Mouse (Mus musculus) left cerebral cortex, adult 11 months (tissue): ENCODE data around the gene Kntc1.
A peak's percentile ranks its signal among the peaks of the same experiment; 100 is the strongest.

Experiments
- DNase-seq: peaks from one replicate; pipeline ENCODE4 v3.0.0; 2022; ENCODE audit warnings: low spot score

Gene Kntc1

DNA sequence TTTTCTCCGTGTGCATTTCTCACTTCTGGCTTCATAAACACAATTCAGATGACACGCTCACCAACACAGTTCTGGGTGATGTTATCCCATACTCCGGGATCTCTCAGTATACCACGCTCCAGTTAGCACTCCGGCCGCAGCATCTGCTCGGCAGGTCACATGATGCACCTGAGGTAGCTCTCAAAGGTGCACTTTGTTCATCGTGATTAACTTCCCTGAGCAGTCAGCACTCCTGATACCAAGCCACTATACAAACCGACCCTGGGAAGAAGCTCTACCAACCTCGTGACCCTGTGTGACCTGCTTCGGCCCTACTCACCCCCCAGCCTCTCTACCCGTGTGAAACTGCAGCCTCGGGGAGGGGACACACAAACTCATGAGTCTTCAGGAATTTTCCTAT lies 59.6 kb downstream of the Kntc1 start:
- no peak for DNase-seq

DNA sequence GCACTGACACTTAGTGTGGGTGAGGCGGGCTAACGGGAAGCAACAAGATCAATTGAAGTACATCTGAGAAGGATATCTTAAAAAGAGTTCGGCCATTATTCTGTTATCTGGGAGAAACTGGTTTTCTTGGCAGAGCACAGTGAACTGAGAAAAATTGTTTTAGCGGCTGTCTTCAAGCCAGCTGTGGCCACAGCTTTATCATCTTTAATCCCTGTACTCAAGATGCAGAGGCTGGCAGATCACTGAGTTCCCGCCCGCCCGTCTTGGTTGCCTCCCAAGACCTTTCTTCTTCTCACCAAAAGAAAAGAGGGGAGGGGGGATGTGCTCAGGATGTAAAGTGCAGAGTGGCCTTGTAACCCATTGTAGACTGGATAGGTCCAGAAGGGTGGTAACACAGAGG lies 67.4 kb downstream of the Kntc1 start:
- no peak for DNase-seq

DNA sequence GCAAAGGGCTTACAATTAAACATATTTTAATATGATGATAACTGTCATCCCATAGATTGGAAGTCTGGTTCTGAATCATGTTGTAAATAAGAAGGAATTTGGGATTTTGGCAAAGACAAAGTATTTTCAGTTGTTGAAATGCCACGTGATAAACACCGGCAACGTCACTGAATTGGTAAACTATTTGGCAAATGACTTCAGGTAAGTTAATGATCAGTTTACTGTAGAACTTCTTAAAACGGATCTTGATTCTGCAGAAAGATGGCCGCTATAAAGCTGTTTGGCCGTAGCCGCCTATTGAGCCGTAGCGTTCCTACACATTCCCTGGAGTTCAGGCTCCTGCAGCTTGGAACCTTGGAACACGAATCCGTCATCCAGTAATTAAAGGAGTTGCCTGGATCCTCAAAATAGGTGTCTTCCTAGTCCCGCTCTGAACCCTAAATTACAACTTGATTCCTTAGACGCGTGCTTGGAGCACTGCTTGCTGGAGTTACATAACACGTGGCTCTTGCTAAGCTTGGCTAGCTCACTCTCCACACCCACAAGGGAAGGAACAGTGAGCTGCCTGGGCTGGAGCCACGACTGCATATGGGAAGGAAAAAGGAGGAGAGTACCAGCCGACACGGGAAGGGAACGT lies 69.5 kb downstream of the Kntc1 start:
- DNase-seq = peak; percentile 55

DNA sequence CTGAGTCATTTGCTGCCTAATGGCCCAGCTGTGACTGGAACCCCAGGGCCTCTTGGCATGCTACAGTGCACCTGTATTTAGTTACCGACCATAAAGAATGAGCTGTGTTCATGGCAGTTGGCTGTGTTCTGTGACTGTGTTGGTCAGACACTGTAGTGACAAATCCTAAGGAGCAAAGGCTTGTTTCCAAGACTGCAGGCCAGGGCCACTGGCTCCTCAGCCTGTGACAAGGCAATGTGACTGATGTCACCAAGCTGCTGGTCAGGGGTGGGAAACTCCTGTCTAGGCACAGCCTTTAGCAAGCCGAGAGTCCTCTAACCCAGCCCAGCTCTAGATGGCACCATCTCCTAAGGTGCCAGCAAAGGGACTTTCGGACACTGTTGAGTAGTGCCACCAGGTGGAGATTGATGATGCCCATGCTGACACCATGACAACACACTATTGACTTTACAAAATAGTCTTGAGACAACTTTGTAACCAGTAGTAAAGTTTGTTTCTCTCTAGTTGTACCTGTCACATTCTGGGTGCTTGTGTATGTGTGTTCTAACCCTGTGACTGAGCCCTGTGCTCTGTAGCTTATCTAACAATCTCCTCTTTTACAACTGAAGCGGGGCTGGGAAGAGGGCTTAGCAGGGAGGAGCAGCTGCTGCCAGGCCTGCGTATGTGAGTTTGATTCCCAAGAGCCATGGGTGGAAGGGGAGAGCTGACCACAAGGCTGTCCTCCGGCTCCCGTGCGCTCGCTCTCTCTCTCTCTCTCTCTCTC lies 71.2 kb downstream of the Kntc1 start:
- DNase-seq = no peak

DNA sequence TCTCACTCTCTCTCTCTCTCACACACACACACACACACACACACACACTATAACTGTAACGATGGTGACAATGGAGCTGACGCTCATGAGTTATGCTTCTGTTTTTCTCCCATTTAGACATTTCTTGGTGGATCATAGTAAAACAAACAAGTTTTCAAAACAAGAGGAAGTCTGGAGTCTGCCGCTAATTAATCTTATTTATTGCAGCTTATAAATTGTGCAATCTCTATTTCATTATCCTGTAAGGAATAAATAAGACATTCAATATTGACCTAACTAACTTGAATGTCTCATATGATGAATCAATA lies 71.7 kb downstream of the Kntc1 start:
- DNase-seq = no peak

DNA sequence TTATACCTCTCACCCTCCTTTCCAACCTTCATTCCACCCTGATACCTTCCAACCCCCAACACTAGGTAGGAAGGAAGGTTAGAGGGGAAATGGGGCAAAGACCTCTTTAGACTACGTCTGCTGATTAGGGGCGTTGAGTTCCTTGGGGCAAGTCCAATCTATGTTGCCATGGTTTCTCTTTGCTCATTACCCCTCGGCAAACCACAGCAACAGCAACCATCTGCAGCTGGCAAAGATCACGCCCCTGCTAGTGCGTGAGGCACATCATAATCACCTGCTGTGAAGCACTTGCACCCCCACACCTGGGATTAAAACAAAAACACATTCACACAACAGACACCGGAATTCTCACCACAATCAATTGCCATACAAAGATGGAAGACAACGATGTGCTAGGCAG lies 73.2 kb downstream of the Kntc1 start:
- no peak for DNase-seq

DNA sequence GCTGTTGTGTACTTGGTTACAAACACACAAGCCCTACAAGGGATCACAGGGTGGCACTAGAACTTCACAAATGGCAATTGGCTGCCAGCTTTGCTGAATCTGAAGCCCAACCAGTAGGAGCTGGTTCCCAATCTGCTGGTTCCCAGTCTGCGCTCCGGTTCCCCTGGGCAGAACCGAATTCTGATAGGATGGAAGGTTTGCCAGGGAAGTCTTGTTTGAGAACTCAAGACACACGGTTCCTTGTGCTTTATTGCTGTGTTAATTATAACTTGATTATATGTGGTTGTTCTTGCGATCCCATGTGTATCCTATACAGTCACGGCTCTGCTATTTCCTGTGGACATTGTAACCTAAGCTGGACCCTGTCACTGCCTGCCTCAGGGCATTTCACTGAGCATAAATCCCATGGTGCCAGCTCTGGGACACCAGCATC lies 78.2 kb downstream of the Kntc1 start:
- no peak for DNase-seq

DNA sequence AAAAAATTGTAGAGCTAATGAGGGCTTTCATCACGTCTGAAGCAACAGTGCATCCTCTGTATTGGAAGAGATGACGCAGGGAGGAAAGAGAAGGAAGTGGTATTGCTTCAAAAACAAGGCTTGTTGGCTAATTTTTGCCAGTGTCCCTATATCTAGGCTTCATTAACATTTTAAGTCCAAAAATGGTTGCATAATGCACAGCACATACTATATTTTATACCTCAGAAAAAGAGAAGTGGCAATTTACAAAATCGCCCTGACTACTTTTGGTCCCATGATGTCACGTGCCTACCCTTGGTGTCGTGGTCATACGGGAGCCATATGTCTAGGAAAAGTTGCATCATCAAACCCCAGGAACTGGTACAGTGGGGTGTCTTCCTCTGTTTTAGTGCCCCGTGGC lies 82.8 kb downstream of the Kntc1 start:
- no peak for DNase-seq

DNA sequence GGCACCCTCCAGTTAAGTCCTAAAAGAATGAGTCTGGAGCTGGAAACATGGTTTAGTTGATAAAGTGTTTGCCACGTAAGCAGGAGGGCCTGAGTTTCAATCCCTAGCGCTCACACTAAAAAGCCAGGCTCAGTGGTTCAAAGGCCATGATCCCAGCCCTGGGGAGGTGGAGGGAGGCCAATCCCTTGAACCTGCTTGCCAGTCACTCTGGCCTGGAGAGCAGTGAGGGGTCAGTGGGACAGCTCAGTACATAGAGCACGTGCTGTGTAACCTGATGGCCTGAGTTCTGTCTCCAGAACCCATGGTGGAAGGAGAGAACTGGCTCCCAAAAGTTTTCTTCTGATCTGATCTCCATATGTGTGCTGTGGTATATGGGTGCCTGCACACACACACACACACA lies 85.3 kb downstream of the Kntc1 start:
- DNase-seq = no peak

DNA sequence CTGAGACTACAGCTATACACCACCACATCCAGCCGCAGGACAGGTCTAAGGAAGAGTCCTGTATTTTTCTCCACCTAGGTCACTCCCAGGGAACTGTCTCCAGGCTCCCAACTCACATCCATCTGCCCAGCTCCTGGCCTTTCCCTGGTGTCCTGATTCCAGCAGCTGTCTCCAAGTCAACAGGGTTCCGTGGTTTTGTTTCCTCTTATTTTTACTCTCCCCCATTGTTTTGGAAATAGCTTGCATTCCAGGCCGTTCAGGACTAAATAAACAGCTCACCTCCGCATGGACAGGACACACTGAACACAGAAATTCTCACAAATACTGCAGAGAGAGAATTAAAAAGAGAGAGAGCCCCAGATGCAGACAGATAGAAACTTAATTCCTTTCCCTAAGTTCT lies 87.9 kb downstream of the Kntc1 start:
- no peak for DNase-seq

DNA sequence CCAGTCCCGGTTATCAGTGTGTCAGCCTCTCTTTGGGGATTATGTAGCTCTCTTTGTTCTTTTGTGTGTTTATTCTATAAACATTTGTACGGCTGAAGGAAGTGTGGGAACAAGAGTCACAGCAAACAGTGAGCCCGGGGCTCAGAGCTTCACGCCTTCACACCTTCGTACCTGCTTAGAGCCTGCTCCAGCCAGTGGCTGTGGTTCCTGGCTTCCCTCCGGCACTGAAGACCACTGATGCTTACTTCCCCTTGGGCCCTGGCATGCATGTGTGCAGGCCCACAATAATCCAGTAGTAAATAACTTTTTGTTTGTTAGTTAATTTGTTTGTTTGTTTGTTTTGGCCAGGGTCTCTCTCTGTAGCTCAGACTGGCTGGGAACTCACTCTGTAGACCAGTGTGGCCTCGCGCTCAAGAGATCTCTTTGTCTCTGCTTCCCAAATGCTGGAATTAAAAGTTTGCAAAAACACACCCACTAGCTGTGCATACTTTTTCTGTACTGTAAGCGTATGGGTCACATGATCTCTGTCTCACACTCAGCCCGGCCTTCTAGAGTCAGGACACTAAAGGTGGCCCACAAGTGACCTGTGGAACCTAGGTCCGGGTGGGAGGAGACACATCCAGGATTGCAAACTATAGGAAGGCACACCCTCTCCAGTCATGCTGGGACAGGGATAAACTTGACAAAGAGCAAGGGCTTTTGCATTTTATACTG lies 92.9 kb downstream of the Kntc1 start:
- DNase-seq = no peak

DNA sequence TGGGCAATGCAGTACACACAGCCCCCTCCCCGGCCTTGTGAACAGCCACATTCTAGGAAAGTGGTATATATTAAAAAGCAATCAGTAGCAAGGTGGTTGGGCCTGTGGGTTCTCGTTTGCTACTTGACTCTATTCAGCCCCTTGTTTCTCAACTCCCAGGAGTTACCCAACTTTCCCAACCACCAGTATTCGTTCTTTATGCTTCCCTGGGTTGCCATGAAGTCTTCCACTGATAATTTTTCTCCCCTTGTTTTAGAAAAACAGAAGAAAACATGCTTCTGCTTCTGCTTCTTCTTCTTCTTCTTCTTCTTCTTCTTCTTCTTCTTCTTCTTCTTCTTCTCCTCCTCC lies 93.4 kb downstream of the Kntc1 start:
- no peak for DNase-seq

DNA sequence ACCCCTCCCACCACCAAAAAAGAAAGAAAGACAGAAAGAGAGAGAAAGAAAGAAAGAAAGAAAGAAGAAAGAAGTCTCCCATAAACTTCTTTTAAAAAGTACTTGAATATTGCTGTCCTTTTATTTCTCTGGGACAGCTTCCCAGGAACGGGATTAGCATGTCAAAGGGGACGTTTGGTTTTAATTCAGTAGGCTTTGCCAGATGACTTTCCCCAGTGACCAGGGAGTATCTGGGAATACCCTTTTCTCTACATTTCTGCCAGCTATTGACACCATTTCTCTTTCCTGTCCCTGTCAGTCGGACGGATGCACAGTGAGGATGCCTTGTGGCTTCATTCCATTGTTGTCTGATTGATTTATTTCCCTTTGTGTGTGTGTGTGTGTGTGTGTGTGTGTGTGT lies 94.3 kb downstream of the Kntc1 start:
- no peak for DNase-seq

DNA sequence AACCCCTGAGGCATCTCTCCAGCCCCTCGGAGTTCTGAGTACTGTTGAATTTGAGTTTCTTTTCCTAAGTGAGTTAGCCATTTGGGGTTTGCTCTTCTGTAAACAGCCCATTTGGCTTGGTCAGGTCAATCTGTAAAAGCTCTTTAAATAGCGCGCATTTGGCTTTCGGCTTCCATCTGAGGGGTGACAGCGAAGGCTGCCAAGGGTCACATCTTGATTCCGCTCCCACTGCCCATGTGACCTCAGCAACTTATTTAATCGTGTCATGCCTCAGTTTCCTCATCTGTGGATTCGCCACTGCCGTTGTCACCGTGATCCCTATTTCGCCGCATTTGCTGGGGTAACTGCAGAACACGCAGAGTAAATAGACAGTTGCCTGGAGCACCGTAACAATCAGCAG lies 94.8 kb downstream of the Kntc1 start:
- DNase-seq = no peak

DNA sequence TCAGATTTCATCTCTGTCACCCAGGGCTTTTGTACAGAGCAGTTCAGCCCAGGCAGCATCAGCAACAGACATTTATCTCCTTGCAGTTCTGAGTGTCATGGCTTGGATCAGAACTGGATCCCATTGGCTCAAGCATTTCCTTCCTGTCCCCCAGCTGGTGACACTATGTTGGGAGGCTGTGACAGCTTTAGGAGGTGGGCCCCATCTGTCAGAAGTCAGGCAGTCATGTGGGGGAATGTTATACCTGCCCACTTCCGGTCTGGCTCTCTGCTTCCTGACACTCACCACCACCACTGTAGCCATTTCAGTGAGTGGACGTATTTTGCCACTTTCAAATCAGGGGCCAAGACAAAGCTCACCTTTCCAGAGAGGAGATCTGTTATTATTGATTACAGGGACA lies 101.9 kb downstream of the Kntc1 start:
- DNase-seq = no peak

DNA sequence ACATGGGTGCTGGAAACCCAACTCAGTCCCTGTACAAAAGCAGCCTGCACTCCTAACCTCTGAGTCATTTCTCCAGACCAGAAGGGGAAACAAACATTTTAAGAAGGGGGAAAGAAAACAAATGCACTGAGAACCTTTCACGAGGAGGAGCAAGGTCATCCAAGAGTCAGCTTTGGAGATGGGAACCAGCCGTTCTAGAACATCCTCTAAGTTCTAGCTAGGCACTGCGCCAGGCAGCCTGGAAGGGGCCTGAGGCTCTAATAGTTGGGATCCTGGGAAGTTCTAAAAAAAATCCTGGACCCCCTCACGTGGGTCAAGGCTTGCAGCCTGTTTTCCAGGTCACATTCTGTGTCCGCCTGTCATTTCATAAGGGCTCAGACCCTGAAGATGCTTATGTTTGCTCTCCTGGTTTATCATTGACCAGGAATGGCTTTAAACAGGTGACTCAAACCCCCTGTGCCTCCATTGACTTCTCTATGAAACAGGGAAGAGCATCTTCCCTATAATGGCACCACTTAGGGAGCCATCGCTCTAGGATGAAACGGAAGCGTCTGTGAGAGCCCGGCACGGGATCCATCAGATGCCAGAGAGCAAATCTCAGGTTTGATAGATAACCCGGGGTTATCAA lies 104.5 kb downstream of the Kntc1 start:
- no peak for DNase-seq

DNA sequence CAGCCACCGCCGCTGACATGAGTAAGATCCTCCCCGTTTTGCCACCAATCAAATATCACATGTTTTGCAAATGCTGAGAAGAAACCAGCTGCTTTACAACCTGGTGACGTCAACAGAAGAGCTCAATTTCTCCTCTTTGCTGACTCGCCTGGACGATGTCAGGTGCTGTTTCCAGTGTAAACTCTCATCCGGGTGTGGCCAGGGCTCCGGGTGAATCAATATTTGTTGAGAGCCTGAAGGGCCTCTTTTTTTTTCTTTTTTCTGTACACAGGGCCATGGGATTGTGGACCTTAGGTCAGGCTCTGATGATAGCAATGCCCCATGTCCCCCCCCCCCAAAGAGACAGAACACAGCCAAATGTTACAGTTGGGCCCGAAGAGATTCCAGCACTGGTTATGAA lies 105.0 kb downstream of the Kntc1 start:
- no peak for DNase-seq

DNA sequence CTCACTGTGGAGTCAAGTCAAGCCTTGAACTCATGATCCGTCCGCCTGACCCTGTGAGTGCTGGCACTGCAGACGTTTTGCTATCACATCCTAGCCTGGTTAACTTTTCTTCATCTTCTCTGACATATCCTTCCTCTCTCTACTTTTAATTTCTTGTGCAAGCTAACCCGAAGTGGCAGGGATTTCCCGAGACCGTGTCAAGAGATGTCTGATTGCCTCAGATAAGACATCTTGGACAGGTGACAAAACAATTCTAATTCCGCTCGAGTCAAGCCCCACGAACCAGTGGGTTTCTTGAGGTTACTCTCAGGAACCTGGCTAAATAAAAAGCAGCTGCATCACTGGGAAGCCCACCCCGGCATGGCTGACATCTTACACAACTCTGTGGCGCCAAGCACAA lies 109.3 kb downstream of the Kntc1 start:
- no peak for DNase-seq

DNA sequence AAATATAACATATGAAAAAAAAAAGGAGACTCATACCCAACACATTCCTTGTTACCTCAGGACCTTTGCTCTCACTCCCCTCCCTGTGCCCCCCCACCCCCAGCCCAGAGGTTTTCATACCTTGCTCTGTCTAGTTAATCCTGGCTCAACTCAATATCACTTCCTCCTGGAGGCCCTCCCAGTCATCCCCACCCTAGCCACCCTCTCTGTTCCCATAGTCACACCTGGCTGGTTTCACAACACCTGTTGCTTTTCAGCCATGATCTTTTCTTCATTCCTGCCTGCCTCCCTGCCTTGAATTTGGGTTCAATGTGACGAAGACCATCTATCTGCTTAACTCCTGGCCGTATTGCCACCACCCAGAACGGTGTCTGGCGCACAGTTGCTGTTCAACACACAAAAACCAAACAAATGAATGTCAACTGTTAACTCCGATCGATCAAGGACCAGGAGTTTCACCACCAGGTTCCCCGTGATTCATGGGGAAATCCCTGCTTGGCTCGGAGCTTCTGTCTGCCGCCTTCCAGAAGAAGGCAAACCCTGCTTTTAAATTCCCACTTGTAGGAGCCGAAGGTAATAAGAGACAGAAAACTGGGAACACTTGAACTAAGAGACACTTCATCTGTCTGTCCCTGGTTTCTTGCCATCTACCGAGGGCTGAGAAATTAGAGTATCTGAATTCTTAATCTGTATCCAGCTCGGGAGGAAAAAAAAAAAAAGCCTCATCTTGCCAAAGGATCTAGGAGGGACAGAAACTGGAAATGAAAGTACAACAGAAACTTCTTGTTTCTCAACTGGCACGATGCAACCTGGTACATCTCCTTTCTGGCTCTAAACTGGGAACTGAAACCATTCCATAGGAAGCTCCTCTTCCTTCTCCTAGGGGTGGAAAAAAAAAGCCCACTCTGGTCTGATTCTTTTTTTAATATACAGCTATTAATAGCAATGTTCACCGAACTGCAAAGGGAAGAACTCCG lies 113.1 kb downstream of the Kntc1 start:
- DNase-seq = no peak

DNA sequence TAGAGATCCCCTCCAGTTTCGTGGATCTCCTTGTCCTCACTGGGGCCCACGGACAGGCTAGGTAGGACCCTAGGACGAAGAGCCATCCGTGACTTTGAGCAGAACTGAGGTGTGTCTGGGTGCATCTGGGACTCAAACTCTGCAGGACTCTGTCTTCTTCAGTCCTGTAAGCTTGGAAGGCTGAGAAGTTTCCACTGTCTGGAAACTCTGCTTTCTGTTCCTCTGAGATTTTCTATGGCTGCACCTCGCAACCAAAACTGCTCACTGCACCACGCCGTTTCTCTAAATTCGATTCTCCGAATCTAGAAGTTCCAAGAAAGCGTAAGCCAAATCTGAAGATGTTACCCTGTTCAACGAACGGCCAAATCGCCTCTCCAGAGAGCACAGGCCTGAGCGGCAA lies 114.4 kb downstream of the Kntc1 start:
- DNase-seq = no peak

DNA sequence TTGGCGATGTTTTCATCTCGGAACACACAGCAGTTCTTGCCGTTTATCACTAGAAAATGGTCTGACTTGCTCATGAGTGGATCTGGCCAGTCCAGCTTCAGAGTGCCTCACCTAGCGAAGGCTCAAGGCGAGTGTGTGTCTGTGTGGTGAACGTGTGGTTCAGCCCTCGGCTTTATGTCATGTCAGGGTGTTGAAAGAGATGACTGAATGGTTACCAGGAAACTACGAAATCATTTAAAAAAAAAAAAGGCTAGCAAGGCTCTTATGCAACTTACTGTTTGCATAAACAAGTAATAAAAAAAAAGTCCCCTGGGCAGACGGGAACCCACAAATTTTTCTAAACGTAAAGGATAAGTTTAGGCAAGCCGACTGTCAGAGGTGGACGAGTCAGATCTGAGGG lies 115.8 kb downstream of the Kntc1 start, which contains the start of gene Hcar2:
Hcar2 (minus strand) TSS at position 135 of the 400 bp plus-strand sequence.
- no peak for DNase-seq

DNA sequence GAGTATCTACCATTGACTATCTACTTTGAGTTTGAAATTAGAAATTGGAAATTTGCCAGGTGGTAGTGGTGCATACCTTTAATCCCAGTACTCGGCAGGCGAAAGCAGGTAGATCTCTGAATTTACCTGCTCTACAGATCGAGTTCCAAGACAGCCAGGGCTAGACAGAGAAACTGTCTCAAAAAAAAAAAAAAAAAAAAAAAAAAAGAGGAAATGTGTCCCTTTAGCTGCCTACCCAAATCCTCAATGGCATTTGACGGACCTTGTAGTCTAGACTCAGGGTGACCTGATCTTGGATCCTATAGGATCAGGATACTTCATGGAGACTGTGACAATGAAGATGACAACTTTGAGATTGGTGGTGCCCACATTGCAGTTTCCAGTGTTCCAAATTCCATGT lies 116.9 kb downstream of the Kntc1 start:
- no peak for DNase-seq
